Mouse (Mus musculus): ENCODE results near the gene Hsph1.

DNA sequence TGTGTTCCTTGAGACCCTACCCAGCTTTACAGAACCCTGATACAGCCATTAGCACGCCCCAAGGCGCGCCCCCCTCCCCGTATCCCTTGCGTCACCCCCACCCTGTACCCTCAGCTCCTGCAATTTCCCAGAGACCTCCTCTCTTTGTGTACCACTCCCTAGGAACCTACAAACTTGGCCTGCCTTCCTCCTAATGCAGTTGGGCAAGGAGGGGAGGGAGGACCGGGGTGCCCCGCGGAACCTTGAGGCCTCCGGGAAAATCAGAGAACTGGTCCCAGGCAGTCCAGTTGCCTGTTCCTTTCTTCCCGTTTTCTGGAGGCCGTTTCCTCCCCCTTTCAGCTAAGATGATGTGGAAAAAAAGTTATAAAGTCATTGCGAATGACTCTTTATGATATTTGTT lies 43.2 kb upstream of the Hsph1 start:
- no peak for TF ChIP-seq CTCF (IDR thresholded peaks at IDR 0.05; ENCODE audit: low read depth)
- TF ChIP-seq EP300 (IDR thresholded peaks at IDR 0.05; ENCODE audit: low read depth): no peak

Measured in liver, embryonic 14.5 days (tissue).